Mouse (Mus musculus): ENCODE measurements around the gene Tfdp2.

GRCm38 (mm10) chr9:96292144-96292543, 96.1 kb downstream of the Tfdp2 start:
- no peak for TF ChIP-seq CTCF (IDR thresholded peaks at IDR 0.05; ENCODE audit: control insufficient read depth, insufficient read depth, insufficient read length)
- TF ChIP-seq USF1 (IDR thresholded peaks at IDR 0.05; ENCODE audit: low read depth) = no peak
